Mouse (Mus musculus): ENCODE measurements around the gene Gm13271. TPM values are rescaled to one million over a fixed set of nuclear protein-coding genes. Genes with fewer than 3 reads are reported as not detected.
"Not testable (repeated sequence)": the region's sequence is repeated elsewhere in the genome, so short reads cannot be mapped to it uniquely, and the experiment has no call there.

Gm13271 gene
- polyA plus RNA-seq, 1 experiment from 2014 or later, result not detected

DNA sequence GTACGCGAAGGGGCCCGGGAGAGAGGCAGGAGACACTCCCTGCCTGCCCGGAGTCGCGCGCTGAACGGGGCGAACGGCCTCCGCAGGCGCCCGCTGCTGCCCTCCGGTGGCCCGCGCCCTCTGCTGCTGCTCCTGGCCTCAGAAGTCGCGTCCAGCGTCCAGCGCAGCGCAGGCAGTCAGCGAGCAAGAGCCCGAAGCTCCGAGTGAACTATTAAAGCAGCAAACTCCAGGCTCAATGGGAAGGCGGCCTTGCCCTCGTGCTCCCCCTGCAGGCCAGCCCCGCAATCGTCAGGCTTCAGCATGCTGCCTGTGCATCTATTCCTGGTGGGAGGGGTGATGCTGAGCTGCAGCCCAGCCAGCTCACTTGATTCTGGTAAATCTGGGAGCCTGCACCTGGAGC, 42.4 kb downstream of the Gm13271 start, which contains the start of gene Gm13279:
Gene Gm13279 (plus strand): TSS at position 301 of the 400 bp plus-strand sequence.
- H3K4me2 ChIP-seq; H3K27ac ChIP-seq; H3K9ac ChIP-seq; H3K36me3 ChIP-seq; H3K4me1 ChIP-seq; H3K27me3 ChIP-seq; ATAC-seq (ENCODE audit: insufficient number of reproducible peaks, insufficient read depth, low FRiP score, low TSS enrichment, low read depth); H3K4me3 ChIP-seq; H3K9me3 ChIP-seq: not testable (repeated sequence)
- WGBS, result no CpG with 5 or more reads among the region's 28 CpGs

GRCm38 (mm10) chr4:88799365-88799764, 44.7 kb downstream of the Gm13271 start, which contains the start of gene Gm13285:
TSS of gene Gm13285 (plus strand) at chr4:88799665.
- H3K27me3 ChIP-seq; H3K4me2 ChIP-seq; ATAC-seq (ENCODE audit: insufficient number of reproducible peaks, insufficient read depth, low FRiP score, low TSS enrichment, low read depth); H3K4me3 ChIP-seq; H3K4me1 ChIP-seq; H3K27ac ChIP-seq; H3K9ac ChIP-seq; H3K9me3 ChIP-seq; H3K36me3 ChIP-seq: not testable (repeated sequence)
- WGBS, result 20% methylated on average over 6 of the region's 7 CpGs

- not testable (repeated sequence) for H3K27ac ChIP-seq; H3K27me3 ChIP-seq; H3K4me3 ChIP-seq; H3K9ac ChIP-seq; H3K36me3 ChIP-seq; H3K9me3 ChIP-seq; H3K4me1 ChIP-seq; ATAC-seq (ENCODE audit: insufficient number of reproducible peaks, insufficient read depth, low FRiP score, low TSS enrichment, low read depth)
- WGBS, result no CpG with 5 or more reads among the region's 29 CpGs
- H3K4me2 ChIP-seq, result peak within 1 kb of the TSS; percentile 35; the same call in 1 of the 2 replicates
Observed at GRCm38 (mm10) chr4:88802954-88803353, 48.3 kb downstream of the Gm13271 start, which contains the start of gene Gm13287. TSS of gene Gm13287 (plus strand) at chr4:88803254.

Other genes starting within 250 kb of the Gm13271 start
- gene Ifnb1, start 232.1 kb upstream of the Gm13271 start, polyA plus RNA-seq (2015; fragmentation: Nextera tagmentation; extraction: Ambion mirVana), result not detected in 2 replicates
- not detected in 2 replicates for gene Ifna15, start 196.6 kb upstream of the Gm13271 start, polyA plus RNA-seq (2015; fragmentation: Nextera tagmentation; extraction: Ambion mirVana)
- gene Ifna14, start 183.1 kb upstream of the Gm13271 start, polyA plus RNA-seq (2015; fragmentation: Nextera tagmentation; extraction: Ambion mirVana), result not detected in 2 replicates
- not detected in 2 replicates for gene Ifna9, start 162.5 kb upstream of the Gm13271 start, polyA plus RNA-seq (2015; fragmentation: Nextera tagmentation; extraction: Ambion mirVana)
- not detected in 2 replicates for gene Ifna12, start 151.5 kb upstream of the Gm13271 start, polyA plus RNA-seq (2015; fragmentation: Nextera tagmentation; extraction: Ambion mirVana)
- gene C87499, start 120.5 kb upstream of the Gm13271 start, polyA plus RNA-seq (2015; fragmentation: Nextera tagmentation; extraction: Ambion mirVana), result not detected in 2 replicates
- gene Ifna13, start 110.4 kb upstream of the Gm13271 start, polyA plus RNA-seq (2015; fragmentation: Nextera tagmentation; extraction: Ambion mirVana), result not detected in 2 replicates
- gene Ifna16, start 77.9 kb upstream of the Gm13271 start, polyA plus RNA-seq (2015; fragmentation: Nextera tagmentation; extraction: Ambion mirVana), result not detected in 2 replicates
- not detected in 2 replicates for gene Ifna2, start 71.0 kb upstream of the Gm13271 start, polyA plus RNA-seq (2015; fragmentation: Nextera tagmentation; extraction: Ambion mirVana)
- gene Ifnab, start 63.5 kb upstream of the Gm13271 start, polyA plus RNA-seq (2015; fragmentation: Nextera tagmentation; extraction: Ambion mirVana), result not detected in 2 replicates
- gene Gm26566, start 33.1 kb upstream of the Gm13271 start, polyA plus RNA-seq (2015; fragmentation: Nextera tagmentation; extraction: Ambion mirVana), result 0.84 and 1.0 TPM in 2 replicates
- gene Klhl9, start 32.4 kb upstream of the Gm13271 start, polyA plus RNA-seq (2015; fragmentation: Nextera tagmentation; extraction: Ambion mirVana), result 111 and 122 TPM in 2 replicates
- gene Gm13283, start 5.3 kb downstream of the Gm13271 start, polyA plus RNA-seq (2015; fragmentation: Nextera tagmentation; extraction: Ambion mirVana), result 0.22 and 0.63 TPM in 2 replicates
- 0.46 and 0.70 TPM in 2 replicates for gene Gm13290, start 19.0 kb downstream of the Gm13271 start, polyA plus RNA-seq (2015; fragmentation: Nextera tagmentation; extraction: Ambion mirVana)
- gene Gm13289, start 22.1 kb downstream of the Gm13271 start, polyA plus RNA-seq (2015; fragmentation: Nextera tagmentation; extraction: Ambion mirVana), result not detected in 2 replicates
- not detected in 2 replicates for gene Gm13272, start 25.0 kb downstream of the Gm13271 start, polyA plus RNA-seq (2015; fragmentation: Nextera tagmentation; extraction: Ambion mirVana)
- gene Ifnz, start 27.3 kb downstream of the Gm13271 start, polyA plus RNA-seq (2015; fragmentation: Nextera tagmentation; extraction: Ambion mirVana), result not detected in 2 replicates
- not detected in 2 replicates for gene Gm13276, start 30.8 kb downstream of the Gm13271 start, polyA plus RNA-seq (2015; fragmentation: Nextera tagmentation; extraction: Ambion mirVana)
- not detected in 2 replicates for gene Gm13277, start 33.8 kb downstream of the Gm13271 start, polyA plus RNA-seq (2015; fragmentation: Nextera tagmentation; extraction: Ambion mirVana)
- not detected in 2 replicates for gene Gm13278, start 36.7 kb downstream of the Gm13271 start, polyA plus RNA-seq (2015; fragmentation: Nextera tagmentation; extraction: Ambion mirVana)
- gene Gm13275, start 39.6 kb downstream of the Gm13271 start, polyA plus RNA-seq (2015; fragmentation: Nextera tagmentation; extraction: Ambion mirVana), result not detected in 2 replicates
- not detected in 2 replicates for gene Gm13279, start 42.5 kb downstream of the Gm13271 start, polyA plus RNA-seq (2015; fragmentation: Nextera tagmentation; extraction: Ambion mirVana)
- 0.58 and 1.4 TPM in 2 replicates for gene Gm13285, start 44.8 kb downstream of the Gm13271 start, polyA plus RNA-seq (2015; fragmentation: Nextera tagmentation; extraction: Ambion mirVana)
- not detected in 2 replicates for gene Gm13287, start 48.4 kb downstream of the Gm13271 start, polyA plus RNA-seq (2015; fragmentation: Nextera tagmentation; extraction: Ambion mirVana)
- gene Gm13288, start 50.7 kb downstream of the Gm13271 start, polyA plus RNA-seq (2015; fragmentation: Nextera tagmentation; extraction: Ambion mirVana), result 0.11 TPM in 1 of 2 replicates, not detected in the other
- gene Ifna7, start 61.4 kb downstream of the Gm13271 start, polyA plus RNA-seq (2015; fragmentation: Nextera tagmentation; extraction: Ambion mirVana), result not detected in 2 replicates
- not detected in 2 replicates for gene Ifna11, start 65.1 kb downstream of the Gm13271 start, polyA plus RNA-seq (2015; fragmentation: Nextera tagmentation; extraction: Ambion mirVana)
- gene Ifna6, start 72.5 kb downstream of the Gm13271 start, polyA plus RNA-seq (2015; fragmentation: Nextera tagmentation; extraction: Ambion mirVana), result not detected in 2 replicates
- not detected in 2 replicates for gene Ifna5, start 80.7 kb downstream of the Gm13271 start, polyA plus RNA-seq (2015; fragmentation: Nextera tagmentation; extraction: Ambion mirVana)
- gene Ifna4, start 87.0 kb downstream of the Gm13271 start, polyA plus RNA-seq (2015; fragmentation: Nextera tagmentation; extraction: Ambion mirVana), result not detected in 2 replicates
- not detected in 2 replicates for gene Ifna1, start 95.2 kb downstream of the Gm13271 start, polyA plus RNA-seq (2015; fragmentation: Nextera tagmentation; extraction: Ambion mirVana)
- not detected in 2 replicates for gene Ifne, start 125.3 kb downstream of the Gm13271 start, polyA plus RNA-seq (2015; fragmentation: Nextera tagmentation; extraction: Ambion mirVana)